Mouse (Mus musculus): ENCODE data around the gene Zbtb37.

Zbtb37 gene

DNA sequence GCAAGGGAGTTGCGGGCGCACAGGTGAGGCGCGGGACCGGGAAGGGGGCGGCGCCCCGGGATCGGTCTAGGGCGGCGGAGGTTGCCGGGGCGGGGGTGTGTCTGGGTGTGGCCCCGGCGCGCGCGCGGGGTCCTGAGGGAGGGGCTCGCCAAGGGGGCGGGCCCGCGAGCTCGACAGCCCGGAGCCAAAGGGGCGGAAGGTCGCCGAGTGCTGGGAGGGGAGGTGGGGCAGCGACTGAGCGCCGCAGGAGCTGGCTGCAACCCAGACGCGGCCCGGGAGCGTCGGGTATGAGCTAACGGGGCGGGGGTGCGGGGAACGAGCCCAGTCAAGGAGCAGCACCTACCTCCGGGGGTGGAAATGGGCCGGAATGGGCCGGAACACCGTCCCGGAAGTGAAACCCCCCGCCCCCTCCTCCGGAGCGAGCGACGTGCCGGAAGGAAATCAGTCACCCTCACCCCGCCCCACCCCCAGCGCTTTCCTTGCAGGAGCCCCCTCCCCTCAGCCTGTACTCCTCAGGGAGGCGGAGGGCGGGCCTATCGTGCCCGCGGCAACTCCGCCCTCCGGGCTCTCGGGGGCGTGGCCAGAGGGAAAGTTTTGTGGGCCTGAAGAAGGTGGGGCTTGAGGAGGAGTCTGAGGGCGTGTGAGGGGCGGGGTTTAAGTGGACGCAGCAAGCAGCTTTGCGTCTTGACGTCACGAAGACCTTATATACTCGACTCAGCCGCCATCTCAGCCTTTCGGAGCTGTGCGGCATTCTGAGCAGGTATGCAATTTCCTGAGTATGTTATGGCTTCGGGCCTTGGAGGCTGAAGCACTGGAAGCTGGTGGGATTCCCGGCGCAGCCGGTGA, at the start of gene Zbtb37:
Gene Zbtb37, minus strand, starts transcription at position 415 of the 846 bp plus-strand sequence.
- peak; percentile 97 to 98 for DNase-seq (ENCODE audit: low spot score in 2 of 2)

DNA sequence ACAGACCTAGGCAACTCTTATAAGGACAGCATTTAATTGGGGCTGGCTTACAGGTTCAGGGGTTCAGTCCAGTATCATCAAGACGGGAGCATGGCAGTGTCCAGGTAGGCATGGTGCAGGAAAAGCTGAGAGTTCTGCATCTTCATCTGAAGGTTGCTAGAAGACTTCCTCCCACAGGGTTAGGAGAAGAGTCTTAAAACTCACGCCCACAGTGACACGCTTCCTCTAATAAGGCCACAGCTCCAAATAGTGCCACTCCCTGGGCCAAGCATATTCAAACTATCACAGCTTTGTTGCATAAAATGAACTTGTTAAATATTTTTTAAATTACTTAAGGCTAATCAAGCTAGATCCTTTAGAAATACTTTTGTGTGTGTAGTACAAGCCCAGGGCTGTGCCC, 42.6 kb upstream of the Zbtb37 start:
- DNase-seq (ENCODE audit: low spot score in 2 of 2), result no peak

DNA sequence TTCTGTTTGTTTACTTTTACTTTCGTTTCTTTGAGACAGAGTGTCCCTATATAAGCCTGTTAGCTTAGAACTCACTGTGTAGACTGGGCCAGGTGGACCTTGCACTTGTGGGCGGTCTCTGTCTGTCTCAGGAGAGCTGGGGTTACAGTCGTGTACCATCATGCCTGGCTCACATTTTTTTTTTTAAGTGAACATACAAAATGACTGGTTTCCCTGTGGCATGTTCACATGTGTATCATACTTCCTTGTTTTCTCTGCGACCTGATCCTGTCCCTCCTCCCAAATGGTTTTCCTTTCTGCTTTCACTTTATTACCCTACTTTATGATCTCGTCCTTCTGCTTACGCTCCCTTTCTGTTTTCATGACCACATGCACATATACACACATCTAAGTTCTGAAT, 41.6 kb upstream of the Zbtb37 start:
- no peak for DNase-seq (ENCODE audit: low spot score in 2 of 2)

DNA sequence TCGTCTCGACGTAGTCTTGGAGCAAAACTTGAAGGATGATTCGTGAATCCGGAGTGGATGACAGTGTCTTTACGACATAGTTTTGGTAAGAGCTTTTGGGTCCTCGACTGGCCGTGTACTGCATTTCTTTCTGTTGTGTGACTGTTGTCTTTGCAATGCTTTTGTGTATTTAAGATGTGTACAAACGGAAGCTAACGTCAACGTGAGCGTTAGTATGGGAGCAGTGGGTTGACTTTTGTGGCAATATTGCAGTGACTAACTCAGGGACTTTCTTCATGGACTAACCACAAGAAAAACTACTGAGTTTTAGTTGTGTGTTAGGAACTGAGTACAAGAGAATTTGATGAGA, 36.6 kb upstream of the Zbtb37 start:
- peak; percentile 12 to 35 for DNase-seq (ENCODE audit: low spot score in 2 of 2)

DNA sequence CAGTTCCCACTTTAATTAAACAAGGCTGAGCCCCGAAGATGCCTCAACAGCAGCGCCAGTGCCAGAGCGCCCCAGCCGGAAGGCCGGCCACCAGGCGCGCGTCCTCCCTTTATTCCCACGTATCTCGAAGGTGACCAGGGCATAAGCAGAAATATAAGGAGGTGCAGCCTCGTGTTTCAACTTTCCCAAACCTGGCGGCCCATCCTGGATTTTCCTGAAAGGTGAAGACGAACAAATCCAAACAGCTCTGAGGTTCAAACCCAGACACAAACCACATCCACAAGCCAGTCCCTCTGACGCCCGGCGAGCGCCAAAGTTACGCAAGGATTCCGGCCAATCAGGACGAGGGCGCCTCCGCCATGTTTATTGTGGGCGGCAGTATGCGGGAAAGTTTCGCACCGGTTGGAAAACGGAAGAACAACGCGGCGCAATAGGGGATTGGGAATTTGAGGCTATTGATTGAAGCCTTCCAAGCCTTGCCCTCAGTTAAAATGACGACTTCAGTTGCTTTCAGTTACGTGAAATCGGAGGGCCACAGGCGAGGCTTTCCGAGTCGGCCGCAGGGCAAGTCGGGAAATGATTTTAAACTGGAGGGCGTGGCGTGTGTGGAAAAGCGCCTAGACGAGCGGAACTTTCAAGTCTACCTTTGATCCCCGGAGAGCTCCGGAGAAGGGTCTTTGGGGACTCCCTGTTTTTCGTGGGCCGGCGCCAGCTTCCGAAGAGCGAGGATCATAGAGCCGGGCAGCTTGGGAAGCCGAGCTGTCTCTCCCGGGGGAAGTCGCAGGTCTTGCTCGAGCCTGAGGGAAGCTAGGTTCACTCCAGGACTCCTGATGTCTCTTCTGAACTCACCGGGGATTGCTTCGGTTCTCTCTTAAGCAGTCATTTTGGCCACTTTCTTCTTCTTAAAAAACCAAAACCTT, 36.0 kb upstream of the Zbtb37 start, which contains the start of the genes Dars2 and Cenpl:
Gene Dars2, minus strand, starts transcription at position 307 of the 920 bp plus-strand sequence.
Gene Cenpl, plus strand, starts transcription at position 362 of the 920 bp plus-strand sequence.
- peak; percentile 86 to 91 for DNase-seq (ENCODE audit: low spot score in 2 of 2)

DNA sequence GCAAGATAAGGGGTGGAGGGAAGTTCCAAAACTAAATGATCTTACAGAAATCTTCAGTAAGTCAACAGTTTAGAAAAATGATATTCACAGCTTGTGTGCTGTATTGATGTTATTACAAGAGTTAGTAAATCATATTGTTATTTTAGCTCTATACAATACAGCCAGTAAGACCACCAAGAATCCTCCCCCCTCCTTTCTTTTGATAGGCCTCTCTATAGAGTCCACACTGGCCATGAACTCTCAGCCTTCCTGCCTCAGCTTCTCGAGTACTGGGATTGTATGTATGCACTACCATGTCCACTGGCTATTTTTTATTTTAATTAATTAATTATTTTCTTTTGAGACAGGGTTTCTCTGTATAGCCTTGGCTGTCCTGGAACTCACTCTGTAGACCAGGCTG, 28.7 kb upstream of the Zbtb37 start:
- DNase-seq (ENCODE audit: low spot score in 2 of 2), result no peak

DNA sequence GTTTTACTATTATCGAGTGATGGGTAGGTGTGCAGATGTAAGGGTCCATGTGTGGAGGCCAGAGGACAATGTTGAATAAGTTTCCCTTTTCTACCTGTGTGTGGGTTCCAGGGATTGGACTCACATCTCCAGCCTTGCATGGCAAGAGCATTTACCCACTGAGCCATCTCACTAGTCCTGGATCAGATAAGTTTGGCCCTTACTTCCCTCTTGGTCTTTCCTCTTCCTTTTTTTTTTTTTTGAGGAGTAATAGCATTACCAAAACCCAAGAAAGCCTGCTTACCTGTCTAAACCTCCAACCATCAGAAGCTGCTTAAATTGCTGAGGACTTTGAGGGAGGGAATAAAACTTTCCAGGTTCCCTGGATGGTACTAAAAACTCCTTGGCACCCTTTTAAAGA, 22.5 kb upstream of the Zbtb37 start:
- DNase-seq (ENCODE audit: low spot score in 2 of 2), result no peak

DNA sequence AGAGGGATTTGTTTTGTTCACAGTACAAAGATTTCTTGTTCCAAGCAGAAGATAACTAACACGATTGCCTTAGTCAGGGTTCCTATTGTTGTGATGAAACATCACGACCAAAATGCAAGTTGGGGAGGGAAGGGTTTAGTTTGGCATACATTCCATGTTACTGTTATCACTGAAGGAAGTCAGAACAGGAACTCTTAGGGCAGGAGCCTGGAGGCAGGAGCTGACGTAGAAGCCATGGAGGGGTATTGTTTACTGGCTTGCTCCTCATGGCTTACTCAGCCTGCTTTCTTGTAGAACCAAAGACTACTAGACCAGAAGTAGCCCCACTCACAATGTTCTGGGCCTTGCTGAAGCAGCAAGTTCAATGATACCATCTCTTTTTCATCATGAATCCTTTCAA, 12.3 kb upstream of the Zbtb37 start:
- DNase-seq (ENCODE audit: low spot score in 2 of 2), result no peak

DNA sequence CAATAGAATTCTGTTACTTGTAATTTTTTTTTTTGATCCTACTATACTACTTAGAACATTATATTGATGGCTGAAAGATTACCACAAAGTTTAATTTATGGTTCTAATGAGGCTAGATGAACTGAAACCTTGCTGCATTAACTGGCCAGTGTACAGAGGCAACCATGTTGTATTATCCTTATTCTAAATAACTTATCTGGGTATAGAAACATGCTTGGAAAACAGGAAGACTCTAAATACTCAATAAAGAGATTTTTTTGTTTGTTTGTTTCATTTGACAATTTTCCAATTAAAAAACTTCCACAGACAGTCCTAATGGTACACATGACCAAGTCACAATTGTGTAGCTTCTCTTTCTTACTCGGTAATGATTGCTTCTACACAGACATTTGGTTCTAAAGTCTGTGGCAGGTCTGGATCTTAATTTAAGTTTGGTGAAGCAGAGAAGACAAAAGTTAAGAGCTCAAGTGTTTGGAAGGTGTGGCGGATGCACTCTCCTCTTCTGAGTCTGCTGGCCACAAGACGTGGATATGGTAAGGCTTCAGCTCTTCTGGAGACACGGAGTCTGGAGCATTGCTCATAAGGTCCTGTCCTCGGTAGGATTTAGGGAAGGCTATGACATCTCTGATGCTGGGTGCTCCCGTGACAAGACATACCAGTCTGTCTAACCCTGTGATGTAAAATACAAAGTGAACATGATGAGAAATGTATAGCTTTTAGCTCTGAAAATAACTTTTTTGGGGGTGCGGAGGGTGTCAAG, 6.8 kb upstream of the Zbtb37 start:
- DNase-seq (ENCODE audit: low spot score in 2 of 2), result no peak

DNA sequence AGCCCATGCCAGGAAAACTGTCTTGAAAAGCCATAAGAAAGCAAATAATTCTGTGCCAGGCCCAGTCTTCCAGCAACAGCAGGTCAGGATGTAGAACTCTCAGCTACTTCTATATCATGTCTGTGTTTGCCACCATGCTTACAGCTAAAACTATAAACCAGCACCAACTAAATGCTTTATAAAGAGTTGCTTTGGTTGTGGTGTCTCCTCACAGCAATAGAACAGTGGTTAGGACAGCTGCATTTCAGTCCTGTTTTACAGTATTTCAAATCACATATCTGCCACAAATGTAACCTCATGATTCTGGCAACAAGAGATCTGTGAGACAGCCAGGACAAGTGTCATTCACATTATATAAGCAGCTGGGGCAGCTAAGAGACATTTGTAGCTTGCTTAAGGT, 6.2 kb upstream of the Zbtb37 start:
- no peak for DNase-seq (ENCODE audit: low spot score in 2 of 2)

DNA sequence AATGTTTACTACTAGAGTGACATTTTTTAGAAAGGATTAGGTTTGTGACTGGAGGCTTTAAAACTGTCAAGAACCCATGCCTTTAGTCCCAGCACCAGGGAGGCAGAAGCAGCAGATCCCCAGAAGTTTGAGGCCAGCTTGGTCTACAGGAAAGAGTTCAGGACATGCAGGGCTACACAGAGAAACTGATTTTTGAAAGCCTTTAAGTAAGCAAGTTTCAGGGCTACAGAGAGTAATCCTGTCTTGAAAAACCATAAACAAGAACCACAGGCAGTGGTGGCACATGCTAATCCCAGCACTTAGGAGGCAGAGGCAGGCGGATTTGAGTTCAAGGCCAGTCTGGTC, 5.7 kb upstream of the Zbtb37 start:
- no peak for DNase-seq (ENCODE audit: low spot score in 2 of 2)

DNA sequence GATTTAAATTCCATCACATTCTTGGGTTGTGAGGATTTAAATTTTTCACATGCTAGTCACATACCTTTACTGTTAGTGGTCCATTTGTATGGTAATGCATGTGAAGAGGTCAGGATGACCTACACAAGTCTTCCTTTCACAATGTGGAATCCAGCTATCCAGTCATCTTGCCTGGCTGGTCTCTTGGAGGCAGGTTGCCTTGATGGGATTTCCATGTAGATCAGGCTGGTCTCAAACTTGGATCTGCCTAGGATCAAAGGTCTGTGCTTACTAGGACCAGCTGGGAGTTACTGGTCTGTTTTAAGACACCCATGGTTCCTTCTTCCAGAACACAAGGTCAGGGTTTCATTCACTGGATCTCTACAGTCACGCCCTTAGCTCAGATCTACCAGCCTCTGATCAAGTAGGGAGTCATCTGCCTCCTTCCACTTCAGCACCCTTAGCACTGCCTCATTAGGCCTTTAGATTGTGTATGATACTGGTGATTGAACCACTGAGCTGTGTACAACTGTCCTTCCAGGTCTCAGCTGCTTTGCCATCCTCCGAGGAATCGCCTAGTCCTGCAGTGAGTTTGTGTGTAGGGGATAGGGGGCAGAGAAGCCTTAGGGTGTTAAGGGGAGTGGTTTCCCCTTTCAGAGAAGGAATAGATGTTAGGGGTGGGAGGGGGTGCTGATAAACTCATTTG, 5.2 kb upstream of the Zbtb37 start:
- no peak for DNase-seq (ENCODE audit: low spot score in 2 of 2)

DNA sequence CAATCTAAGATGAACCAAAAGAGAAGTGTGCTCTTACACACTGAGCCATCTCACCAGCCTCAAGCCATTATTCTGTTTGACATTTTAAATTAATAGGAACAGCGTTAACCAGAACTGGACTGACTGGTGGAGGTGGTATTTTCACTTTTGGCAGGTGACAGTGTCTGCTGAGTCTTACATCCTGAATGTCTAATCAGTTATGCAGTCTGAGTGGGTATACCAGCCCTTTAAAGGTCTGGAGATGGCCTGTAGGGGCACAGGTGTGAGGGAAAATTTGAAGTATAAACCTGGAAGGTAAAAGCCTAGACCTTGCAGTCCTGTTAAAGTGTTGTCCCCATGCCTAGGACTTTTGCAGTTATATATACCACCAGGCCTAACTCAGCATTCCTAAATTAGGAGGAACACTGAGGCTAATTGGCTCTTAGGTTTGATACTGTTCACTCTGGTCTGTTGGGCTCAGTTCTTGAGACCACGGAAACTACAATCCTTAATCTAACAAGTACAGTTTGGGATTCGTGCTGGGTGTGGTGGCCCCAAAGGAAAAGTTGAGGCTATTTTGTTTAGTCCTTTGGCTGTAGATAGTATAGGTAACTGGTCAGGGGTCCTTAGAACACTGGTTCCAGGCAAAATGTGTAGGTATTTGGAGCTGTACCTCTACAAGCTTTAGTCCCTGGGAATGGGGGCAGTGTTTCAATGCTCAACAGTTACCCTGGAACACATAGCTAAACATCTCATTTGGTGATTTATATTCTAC, 4.5 kb upstream of the Zbtb37 start:
- no peak for DNase-seq (ENCODE audit: low spot score in 2 of 2)

DNA sequence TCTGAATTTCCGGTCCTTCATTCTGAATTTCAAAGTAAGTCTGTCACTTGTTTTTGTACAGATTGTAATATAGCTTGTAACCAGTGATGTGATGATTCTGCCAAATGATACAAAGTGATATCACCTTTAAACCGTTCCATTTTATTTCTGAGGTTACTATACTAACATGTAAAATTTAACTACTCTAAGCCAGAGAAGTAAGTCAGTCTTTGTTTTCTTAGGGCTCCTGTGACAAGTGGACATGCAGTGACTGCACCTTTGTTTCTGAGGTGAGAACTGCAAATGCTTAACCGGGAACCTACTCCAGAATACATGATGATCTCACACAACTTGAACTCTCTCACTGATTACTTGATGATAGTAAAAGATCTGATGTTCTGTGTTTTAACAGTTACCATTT, 3.4 kb upstream of the Zbtb37 start:
- DNase-seq (ENCODE audit: low spot score in 2 of 2), result no peak

DNA sequence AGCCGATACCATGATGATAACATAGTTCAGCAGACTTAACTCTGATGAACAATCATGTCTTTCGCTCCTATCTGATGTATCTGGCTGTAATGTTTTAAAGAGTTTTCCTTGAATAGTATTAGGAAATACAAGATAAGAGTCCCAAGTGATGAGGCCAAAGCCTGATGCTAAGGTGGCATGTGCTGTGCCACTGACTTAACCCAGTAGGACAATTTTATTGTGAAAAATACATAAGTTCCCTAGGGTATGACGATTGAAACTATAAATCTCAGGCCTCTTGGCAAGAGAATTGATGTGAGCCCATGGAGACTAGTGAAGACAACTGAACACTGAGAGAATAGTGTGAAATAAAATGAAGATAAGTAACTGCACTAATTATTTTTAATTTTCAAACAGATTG, 3.0 kb upstream of the Zbtb37 start:
- DNase-seq (ENCODE audit: low spot score in 2 of 2), result no peak

DNA sequence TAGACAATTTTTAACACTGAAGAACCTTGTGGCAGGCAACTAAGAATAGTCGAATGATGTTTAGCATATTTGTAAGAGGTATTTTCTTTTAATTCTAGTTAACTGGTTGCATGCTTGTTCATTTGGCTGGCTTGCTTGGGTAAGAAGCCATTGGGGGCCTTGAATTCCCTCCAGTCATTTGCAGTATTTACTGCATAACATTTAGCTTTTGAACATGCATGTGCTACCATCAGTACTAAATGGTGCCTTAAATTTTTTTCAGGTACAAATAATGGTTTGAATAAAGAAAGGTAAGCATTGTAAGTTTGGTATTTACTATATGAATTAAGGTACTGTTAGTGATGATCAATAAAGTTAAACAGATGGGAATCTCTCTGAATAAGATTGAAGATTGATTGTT, 2.4 kb upstream of the Zbtb37 start:
- DNase-seq (ENCODE audit: low spot score in 2 of 2), result no peak

DNA sequence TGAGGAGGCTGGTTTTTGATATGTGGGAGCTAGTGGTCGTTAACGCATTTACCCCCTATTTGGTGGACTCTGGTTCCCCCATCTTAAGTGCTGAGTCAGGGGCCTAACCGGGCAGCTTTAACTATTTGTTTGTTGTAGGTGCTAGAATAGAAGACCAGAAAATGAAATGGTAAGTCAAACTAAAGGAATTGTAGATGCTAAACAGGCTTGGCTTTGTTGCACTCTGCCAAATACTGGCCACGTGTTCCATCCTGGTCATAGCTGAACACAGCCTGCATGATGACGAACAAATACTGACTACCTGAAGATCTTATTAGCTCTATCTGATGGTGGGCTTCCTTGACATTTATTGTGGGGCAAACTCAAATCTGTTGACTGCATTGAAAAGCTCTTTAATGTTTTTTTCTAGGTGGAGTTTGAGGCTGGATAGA, 1.8 kb upstream of the Zbtb37 start:
- DNase-seq (ENCODE audit: low spot score in 2 of 2), result no peak

DNA sequence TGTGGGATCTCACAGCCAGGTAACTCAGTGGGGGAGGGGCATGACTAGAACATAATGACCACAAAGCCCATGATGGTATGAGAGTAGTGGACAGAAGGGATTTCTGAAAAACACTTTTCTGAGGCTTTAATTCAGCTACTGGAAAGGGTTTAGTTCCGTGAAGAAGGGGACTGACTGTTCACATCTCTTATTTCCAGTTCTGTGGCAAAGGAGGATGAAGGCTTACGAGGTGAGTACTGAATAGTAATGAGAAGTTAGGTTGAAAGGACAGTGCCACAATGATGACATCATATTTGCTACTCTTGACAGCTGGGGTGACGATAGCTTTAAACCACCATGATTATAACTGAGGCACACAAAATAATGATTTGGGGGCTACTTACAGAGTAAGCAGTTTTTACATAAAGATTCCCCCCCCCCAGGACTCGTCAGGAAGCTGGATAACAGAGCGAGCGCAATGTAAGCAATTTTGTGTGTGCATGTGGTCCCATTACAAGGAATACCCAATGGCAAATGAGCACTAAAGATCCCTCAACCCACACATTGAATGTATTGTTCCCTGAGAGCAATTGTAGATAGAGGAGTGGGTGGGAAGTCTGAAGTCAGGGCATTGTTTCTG, 1.2 kb upstream of the Zbtb37 start:
- DNase-seq (ENCODE audit: low spot score in 2 of 2), result peak in 1 of 2 experiments; percentile 9

DNA sequence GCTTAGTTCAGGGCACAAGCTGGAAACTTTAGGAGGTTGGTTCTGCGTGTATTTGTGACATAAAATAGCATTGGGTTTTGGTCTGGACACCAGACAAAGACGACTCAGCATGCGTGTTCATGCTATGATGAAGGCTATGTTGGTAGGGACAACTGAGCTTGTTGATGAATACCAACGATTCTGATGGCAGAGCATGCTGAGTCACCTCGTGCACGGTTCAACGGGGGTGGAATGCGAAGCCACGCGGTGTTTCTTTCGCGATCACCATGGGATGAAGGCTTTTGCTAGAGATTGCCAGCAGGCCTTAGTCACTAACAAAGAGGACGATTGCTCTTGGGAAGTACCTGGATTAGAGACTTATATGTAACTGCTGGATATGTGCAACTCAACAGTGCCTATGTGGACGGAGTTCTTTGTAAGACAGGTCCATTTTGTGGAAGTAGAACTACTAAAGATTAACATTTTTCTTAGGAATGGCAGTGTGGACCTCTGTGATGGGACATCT, 684 bp upstream of the Zbtb37 start:
- DNase-seq (ENCODE audit: low spot score in 2 of 2), result no peak

DNA sequence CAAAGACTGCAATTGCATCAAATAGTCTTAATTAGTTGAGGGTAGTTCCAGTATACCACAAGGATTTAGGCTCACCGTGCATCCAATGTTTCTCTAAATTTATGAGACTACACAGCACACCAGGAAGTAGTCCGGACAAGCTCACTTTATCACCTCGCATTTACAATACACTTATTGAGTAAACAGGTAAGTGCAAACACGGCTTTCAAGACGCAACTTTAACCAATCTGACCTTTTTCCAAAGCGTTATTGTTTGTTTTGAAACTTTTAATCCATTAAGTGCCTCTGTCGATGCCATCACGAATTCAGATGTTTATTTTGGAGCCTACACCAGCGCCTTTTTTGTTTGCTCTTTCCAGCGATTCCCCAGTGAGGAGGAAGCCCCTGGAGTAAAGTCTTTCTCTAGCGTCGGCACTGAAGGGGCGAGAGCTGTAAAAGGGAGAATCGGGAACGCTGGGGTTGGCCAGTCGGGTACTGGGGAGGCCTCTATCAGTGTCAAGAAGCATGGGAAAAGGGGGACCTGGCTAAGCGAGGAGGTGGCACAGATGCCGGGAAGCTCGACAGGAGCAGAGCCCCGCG, 704 bp downstream of the Zbtb37 start:
- no peak for DNase-seq (ENCODE audit: low spot score in 2 of 2)

Data from natural killer cell, adult 2 months (primary cell).